ENCODE assay signal across 15 mouse cellular contexts in genomic region chr17:34013436-34013835, GRCm38 (mm10).
"Had no signal": no experiment of that assay in that cellular context is flagged by ENCODE, and none has a peak within 500 bp of the region (broad histone marks: within the 10 kb centered on the region; RNA-seq: fewer than 3 reads in every experiment).

No protein-coding gene starts in this region.

- H3K4me3 ChIP-seq: neural tube, embryonic 15.5 days; stomach, embryonic 15.5 days had no signal

- H3K9ac ChIP-seq: neural tube, embryonic 15.5 days; stomach, embryonic 15.5 days had no signal

- H3K4me1 ChIP-seq: neural tube, embryonic 15.5 days; stomach, embryonic 15.5 days had no signal

- H3K27ac ChIP-seq: neural tube, embryonic 15.5 days; stomach, embryonic 15.5 days; stomach, postnatal 0 days had no signal

- H3K36me3 ChIP-seq: stomach, embryonic 15.5 days had no signal

- DNase-seq: retina, postnatal 1 day; right cerebral cortex, adult 18-20 months; right cerebral cortex, postnatal 14 days; right cerebral cortex, postnatal 25 days; right cerebral cortex, postnatal 4 days; spleen, adult 18-20 months; thymus, adult 18-20 months; thymus, adult 2 months; thymus, postnatal 14 days; thymus, postnatal 25 days; thymus, postnatal 36 days; thymus, postnatal 4 days had no signal

- H3K9me3 ChIP-seq: neural tube, embryonic 15.5 days; stomach, embryonic 15.5 days had no signal

- H3K4me2 ChIP-seq: neural tube, embryonic 15.5 days; stomach, embryonic 15.5 days had no signal

- H3K27me3 ChIP-seq: neural tube, embryonic 15.5 days; stomach, embryonic 15.5 days had no signal
